Mouse (Mus musculus) CD4-positive helper T cell, adult 2 months (primary cell): ENCODE data around the gene Slc26a6.

Experiments
- DNase-seq: peaks from one replicate; pipeline ENCODE4 v3.0.0-alpha.2; 2012; ENCODE audit warnings: low read depth, missing footprints, low spot score

The Slc26a6 gene

DNA sequence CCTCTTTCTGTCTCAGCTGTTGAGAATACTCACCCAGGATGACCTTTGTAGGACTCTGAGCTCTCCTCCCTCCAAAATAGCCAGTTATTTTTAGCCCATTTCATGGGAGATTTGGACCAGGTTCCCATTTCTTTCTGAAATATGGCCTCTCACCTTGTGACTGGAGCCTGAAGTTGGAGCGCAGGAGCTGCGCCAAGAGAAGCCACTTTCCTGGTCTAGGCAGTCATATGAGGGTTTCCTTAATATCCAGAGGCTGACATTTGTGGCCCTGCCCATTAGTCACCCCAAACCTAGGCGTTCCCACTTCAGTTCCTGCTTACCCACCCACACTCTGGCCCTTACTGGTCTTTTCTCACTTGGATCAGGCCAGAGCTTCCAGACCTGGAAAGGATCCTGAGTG, at the start of gene Slc26a6:
Slc26a6 (plus strand) TSS at position 308 of the 400 bp plus-strand sequence.
- DNase-seq = no peak

DNA sequence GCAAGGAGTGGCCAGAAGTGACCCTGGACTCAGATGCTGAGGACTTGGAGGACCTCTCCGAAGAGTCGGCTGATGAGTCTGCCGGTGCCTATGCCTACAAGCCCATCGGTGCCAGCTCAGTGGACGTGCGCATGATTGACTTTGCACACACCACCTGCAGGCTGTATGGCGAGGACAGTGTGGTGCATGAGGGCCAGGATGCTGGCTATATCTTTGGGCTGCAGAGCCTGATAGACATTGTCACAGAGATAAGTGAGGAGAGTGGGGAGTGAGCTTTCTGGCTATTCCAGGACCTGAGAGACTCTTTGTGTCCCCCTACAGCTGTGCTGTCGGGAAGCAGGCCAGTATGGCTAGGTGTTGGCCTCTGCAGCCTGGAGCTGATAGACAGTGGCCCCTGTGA, 47.3 kb upstream of the Slc26a6 start:
- DNase-seq = no peak

DNA sequence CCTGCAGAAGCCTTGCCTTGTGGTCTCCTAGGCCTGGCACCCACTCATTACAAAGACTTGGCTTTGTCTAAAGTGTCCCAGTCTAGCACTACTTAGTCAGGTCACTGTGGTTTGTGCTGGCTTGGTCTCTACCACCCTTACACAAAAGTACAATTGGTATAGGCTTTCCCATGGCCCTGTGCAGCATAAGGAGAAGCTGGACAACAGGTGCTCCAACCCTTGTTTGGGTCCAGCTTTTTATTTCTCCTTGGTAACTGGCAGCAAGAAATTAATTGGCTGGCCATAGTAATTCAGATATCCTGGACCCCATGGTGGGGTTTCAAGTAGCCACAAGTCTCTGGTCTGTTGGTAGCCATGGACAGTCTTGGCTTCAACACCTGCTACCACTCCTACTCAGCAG, 46.7 kb upstream of the Slc26a6 start:
- no peak for DNase-seq

DNA sequence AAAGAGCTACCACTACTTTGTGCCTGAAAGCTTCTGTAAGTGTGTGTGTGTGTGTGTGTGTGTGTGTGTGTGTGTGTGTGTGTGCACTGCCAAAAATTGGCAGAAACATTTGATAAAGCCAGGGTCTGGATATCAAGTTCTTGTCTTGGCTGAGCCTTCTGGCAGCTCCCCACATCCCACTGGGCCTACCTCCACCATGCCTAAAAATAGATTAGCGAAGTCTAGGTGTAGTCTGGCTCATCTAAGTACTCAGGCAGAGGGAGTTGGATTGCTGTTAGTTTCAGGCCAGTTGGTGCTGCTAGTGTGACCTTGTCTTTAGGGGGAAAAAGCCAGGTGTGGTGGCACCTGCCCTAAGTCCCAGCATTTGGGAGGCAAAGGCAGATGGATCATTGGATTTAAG, 46.3 kb upstream of the Slc26a6 start:
- no peak for DNase-seq

DNA sequence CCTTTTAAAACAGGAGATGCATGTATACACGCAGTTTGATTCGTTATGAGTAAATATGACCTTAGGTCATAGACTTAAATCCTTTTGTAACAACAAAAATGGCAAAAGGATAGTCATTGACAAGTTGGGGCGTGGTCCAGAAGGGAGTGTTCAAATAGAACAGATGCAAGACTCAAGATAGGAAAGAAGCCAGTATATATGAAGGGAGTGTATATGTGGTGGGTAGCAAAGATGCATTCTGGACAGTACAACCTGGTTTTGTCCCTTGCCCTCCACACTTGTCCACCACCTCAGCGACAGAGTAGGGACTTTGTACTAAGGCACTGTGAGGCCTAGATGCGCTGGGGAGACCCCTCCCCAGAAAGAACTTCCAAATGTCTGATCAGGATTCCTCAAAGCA, 45.4 kb upstream of the Slc26a6 start:
- peak; percentile 17 for DNase-seq

DNA sequence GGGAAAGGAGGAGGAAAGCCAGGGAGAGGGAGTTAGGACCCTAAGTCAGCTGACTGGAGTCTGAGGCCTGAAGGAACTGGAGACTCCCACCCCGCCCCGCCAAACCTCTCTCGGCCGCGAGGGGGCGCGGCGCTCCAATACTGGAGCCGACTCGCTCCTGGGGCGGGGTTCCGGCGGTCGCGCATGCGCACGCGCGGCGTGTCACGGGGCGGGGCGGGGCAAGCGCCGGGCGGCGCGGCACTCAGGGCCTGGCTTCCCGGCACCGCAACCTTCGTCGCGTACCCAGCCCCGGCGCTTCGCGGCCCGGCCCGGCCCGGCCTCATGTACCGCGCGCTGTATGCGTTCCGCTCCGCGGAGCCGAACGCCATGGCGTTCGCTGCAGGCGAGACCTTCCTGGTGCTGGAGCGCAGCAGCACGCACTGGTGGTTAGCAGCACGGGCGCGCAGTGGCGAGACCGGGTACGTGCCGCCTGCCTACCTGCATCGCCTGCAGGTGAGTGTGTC, 44.9 kb upstream of the Slc26a6 start, which contains the start of gene Nckipsd:
Nckipsd (plus strand) TSS at position 206 of the 503 bp plus-strand sequence.
- peak; percentile 94 for DNase-seq

DNA sequence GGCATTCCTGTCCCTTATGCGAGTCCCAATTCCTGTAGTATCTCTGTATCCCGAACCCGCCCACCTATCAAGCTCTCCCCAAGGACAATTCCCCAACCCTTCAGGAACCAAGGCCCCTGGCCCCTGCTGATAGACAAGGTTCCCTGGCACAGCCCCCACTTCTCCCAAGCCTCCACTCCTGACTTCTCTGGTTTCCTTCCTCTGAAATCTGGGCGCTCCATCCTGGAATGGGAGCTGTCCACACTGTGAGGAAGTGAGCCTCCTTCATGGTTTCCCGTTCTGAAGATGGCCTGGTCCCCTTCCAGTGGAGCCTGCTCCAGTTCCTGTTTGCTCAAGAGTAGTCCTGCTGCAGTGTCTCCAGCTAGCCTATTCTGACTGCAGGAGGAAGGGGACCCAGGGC, 43.9 kb upstream of the Slc26a6 start:
- no peak for DNase-seq

DNA sequence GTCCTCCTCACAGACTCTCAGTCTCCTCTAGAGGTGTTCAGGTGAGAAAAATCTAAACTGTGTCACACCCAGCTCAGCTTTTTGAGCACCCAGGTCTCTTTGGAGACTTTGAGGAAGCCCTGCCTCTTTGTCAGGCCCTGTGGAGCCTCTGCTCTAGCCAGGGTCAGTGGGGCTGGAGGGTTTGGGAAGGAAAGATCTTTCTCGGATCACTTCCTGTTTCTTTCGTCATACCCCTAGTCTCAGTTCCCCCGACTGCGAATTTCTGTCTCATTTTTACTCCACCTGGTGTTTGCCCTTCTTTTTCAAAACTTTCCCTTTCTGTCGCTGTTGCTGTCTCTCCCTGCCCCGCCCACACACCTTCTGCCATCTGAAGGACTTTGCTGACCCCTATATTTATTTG, 43.4 kb upstream of the Slc26a6 start:
- no peak for DNase-seq

DNA sequence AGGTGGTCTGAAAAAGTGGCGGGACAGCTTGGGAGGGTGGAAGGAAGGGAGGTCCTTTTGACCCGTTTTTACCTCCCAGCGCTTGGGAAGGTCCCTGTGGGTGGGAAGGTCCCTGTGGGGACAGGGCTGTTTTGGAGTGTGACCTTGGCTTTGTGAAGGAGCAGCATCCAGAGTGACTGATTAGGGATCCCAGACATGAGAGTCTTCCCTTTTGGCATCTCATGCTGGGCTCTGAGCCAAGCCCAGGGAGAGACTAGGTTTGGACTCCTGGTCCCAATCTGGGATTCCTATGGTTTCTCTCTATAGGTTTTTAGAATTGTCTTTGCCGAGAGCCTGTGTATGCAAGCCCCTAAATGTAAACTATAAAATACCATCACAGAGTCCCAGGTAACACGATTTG, 42.6 kb upstream of the Slc26a6 start:
- DNase-seq = no peak

DNA sequence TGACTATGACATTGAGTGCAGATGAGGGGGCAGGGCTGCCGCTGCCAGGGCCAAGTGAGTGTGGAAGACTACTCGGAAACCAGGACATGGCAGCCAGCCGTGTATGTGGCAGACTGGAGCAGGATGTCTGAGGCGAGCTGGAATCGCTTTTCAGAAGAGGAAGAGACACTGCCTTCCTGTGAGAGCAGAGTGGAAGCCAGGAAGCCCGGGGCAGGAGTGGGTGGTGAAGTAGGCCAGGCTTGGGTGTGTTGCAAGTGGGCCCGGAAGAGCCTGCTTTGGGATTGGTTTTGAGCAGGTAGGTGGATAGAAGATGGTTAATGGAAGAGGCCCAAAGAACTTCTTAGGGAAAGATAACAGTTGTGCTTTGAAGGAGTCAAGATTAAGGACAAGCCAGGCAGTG, 37.5 kb upstream of the Slc26a6 start:
- no peak for DNase-seq

DNA sequence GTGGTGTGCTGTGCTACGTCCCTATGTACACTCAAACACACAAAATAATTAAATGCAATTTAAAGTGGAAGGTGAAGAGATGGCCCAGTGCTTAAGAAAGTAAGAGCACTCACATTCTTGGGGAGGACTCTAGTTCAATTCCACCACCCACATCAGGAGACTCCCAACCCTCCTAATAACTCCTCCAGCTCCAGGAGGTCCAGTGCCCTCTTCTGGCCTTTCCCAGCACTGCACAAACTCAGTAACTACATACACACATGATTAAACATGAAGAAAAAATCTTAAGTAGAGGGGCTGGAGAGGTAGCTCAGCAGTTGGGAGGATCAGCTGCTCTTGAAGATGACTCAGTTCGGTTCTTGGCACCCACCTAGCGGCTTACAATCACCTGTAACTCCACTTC, 33.6 kb upstream of the Slc26a6 start:
- peak; percentile 48 for DNase-seq

DNA sequence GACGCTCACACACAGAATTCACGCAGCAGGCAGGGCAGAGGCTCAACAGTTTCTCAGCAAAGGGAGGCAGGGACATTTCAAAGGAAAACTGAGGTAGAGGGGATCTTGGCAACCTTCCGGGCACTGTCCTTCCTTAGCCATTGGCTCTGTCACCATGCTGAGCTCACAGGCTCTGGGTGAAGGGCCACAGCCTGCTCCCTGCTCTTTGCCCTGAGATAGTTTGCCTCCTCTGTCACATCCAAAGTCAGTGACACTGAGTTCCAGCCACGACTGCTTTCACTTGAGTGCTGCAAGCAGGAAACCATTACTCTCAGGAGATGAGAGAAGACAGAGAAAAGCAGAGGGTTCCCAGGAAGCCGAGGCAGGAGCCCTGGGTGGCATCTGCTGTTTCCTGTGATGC, 33.0 kb upstream of the Slc26a6 start:
- DNase-seq = no peak

DNA sequence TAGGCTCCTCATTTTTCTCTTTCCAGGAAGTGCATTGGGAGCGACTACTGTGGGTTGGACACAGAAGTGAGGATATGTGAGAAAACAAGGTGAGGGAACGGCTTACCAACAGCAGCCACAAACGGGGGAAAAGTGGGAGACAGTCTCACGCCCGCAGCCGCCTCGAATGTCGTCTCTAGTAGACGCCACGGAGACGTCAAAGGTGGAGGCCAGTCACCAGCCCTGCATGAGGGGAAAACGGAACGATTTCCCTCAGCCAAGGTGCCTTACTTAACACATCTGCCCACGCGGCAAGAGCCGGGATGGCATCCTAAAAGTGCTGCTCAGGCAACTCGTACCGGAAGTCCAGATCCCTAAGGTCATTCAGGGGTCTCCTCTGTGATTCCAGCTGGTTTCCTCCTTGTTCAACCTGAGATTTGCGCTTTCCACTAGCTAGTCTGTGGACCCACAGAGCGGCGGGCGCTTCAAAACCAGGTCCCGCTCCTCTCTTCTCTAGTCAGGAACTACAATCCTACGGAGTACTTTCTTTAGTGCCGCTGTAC, 28.9 kb upstream of the Slc26a6 start:
- DNase-seq = no peak

DNA sequence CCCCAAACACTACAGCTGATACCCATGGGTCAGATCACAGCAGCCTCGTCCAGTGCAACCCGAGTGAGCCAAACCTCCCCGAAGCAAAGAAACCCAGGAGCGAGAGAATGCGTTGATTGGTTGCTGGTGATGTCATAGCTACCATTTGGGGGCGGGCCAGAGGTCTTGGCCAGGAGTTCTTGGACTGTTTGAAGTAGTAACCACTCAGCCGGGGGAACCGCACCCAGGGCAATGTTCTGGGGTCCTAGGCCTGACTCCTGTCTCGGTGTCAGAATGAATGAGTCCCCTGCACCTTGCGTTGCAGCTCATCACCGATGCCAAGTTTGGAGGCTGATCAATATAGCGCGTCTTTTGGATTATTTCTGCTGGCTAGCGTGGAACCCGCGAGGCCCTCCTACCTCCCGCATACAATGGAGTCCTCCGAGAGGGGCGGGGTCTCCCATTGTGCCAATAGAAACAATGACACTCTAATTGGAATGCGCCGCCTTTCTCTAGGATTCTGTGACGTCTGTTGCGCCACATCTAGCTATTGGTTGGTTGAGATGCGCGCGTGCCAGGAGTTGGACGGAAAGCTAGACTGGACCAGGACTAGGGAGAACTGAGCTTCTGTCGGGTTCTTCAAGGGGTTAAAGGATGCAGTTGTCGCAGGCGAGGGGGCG, 28.2 kb upstream of the Slc26a6 start:
- DNase-seq = no peak

DNA sequence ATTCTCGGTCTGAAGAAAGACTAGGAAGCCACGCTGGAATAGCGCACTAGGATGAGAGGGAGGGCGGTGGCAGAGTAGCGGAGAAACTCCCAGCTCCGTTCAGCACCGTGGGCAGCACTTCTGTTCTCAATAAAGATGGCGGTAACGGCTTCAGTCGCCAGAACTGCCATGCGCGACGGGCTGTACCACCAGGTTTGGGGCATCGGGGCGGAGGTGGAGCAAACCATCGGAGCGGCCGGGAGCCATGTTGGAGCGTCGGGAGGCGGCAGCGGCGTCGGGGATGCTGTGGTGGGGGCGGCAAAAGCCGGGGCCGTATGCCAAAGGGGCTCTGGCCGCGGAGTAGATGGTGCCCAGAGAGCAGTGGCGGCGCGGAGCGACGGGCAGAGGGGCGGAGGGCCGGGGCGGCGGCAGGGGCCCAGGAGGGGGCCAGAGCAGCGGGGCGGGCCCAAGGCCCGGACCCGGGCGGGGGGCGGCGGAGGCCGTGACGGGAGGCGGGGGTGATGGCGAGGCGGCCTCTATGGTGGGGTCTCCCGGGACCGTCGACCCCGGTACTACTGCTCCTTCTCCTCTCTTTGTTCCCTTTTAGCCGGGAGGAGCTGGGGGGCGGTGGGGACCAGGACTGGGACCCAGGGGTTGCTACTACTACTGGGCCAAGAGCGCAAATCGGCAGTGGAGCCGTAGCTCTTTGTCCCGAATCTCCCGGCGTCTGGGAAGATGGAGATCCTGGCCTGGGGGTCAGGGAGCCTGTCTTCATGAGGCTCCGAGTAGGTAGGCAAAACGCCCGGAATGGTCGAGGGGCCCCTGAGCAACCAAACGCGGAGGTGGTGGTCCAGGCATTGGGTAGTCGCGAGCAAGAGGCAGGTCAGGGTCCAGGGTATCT, 27.0 kb upstream of the Slc26a6 start, which contains the start of gene Celsr3:
Celsr3 (plus strand) TSS at position 501 of the 880 bp plus-strand sequence.
- peak; percentile 19 for DNase-seq

DNA sequence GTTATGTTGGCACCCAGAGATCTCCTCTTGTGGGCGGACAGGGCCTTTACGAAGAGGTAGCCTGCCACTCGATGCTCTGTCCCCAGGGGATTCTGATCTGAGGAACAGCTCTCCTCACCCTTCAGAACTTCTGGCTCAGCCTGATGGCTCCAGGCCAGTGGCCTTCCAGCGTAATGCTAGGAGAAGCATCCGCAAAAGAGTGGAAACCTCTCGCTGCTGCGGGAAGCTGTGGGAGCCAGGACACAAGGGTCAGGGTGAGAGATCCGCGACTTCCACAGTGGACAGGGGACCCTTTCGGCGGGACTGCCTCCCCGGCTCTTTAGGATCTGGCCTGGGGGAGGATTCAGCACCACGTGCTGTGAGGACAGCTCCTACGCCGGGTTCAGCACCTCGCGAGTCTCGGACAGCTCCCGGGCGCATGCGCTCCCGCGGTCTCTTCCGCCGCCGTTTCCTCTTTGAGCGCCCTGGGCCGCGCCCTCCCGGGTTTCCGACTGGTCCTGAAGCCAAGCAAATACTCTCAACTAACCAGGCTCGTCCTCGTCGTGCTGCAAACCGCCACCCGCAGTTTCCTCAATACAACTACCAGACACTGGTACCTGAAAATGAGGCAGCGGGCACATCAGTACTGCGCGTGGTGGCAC, 26.3 kb upstream of the Slc26a6 start:
- peak; percentile 76 for DNase-seq

DNA sequence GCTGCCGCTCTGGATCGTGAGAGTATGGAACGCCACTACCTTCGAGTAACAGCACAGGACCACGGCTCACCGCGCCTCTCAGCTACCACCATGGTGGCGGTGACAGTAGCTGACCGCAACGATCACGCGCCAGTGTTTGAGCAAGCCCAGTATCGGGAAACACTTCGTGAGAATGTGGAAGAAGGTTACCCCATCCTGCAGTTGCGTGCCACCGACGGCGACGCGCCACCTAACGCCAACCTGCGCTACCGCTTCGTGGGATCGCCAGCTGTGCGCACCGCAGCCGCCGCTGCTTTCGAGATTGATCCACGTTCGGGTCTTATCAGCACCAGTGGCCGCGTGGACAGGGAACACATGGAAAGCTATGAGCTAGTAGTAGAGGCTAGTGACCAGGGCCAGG, 25.6 kb upstream of the Slc26a6 start:
- DNase-seq = no peak

DNA sequence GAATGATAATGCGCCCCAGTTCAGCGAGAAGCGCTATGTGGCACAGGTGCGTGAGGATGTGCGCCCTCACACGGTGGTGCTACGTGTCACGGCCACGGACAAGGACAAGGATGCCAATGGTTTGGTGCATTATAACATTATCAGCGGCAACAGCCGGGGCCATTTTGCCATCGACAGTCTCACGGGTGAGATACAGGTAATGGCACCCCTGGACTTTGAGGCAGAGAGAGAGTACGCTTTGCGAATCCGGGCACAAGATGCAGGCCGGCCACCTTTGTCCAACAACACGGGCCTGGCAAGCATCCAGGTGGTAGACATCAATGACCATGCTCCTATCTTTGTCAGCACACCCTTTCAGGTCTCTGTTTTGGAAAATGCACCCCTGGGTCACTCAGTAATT, 25.2 kb upstream of the Slc26a6 start:
- no peak for DNase-seq

DNA sequence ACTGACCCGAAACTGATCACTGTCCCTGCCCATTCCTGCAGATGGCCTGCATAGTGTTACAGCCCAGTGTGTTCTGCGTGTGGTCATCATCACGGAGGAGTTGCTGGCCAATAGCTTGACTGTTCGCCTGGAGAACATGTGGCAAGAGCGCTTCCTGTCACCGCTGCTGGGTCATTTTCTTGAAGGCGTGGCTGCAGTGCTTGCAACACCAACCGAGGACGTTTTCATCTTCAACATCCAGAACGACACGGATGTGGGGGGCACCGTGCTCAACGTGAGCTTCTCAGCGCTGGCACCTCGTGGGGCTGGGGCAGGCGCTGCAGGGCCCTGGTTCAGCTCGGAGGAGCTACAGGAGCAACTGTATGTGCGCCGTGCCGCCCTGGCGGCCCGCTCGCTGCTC, 21.4 kb upstream of the Slc26a6 start:
- peak; percentile 39 for DNase-seq

DNA sequence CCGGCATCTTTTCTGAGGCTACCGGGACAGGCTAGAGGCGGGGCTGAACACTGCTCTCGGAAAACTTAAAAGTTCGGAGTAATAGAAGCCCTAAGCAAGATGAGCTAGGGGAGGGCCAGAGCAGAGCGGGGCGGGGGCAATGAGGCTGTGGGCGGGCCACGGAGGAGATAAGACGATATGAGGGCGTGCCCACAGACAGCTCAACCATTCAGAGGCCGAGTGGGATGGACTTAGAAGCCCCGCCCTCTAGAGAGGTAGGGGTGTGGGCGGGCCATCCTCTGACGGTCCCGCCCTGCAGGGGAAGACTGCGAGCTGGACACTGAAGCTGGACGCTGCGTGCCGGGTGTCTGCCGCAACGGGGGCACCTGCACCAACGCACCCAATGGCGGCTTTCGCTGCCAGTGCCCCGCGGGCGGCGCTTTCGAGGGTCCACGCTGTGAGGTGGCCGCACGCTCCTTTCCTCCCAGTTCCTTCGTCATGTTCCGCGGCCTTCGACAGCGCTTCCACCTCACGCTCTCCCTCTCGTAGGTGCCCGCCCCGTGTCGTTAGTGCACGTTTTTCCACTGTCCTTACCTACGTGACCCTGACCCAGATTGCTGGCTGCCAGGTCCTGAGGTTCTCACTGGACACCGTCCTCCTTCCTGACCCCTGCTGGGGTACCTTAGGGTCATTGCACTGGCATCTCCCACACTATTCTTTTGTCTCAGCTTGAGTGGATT, 20.5 kb upstream of the Slc26a6 start:
- DNase-seq = peak; percentile 89

DNA sequence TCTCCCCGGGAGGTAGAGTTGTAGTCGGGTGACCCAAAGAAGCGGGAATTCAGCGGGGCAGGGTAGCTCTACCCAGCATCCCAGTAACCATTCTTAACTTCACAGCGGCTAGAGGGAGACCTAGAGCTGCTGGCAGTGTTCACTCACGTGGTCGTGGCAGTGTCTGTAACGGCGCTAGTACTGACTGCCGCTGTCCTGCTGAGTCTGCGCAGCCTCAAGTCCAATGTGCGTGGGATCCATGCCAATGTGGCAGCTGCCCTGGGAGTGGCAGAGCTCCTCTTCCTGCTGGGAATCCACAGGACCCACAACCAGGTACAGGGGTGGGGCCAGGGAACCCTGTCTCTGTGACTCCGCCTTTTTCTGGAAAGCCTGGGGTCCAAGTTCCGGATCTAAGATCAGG, 10.1 kb upstream of the Slc26a6 start:
- no peak for DNase-seq
